Mouse (Mus musculus): Measurements from ENCODE around the gene Prps2. TPM values are rescaled to one million over a fixed set of nuclear protein-coding genes. Genes with fewer than 3 reads are reported as not detected.
"Not testable (repeated sequence)": the region's sequence is repeated elsewhere in the genome, so short reads cannot be mapped to it uniquely, and the experiment has no call there.

Gene Prps2
- 13.5 and 15.3 TPM in 2 replicates for polyA plus RNA-seq (2015; fragmentation: Nextera tagmentation; extraction: Ambion mirVana)

DNA sequence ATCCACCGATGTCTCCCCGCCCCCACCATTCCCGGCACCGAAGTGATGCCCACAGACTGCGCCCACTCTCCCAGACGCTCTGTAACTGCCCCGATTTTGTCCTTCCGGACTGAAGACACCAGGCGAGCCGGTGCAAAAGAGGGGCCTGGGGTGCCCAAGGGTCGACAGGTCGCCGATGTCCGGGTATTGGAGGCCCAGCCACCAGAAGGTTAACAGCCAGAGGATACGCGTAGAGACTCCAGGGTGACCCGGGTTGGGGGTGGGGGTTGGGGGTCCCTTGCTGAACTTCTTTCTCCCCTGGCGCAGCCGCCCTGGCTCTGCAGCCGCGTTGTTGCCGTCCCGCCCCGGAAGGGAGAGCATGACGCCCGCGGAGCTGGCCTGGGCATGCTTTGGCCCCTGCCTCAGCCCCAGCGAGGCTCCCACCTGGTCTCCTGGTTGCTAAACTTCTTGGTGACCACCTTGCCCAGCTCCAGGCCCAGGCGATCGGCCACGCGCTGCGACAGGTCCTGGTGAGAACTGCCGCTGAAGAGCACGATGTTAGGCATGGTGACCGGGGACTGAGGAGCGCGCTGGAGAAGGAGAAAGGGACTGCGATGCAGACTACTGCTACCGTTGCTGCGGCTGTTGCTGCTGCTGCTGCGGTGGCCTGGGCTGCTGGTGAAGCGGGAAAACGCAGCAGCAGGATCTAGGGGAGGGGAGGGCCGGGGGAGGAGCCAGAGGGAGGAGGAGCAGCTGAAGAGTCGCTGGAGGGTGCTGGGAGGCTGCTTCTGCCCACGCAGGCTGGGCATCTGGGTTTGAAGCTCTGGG is at the start of gene Prps2:
Gene Prps2 (minus strand): TSS at position 703 of the 807 bp plus-strand sequence.
- WGBS = 21% methylated on average over 38 of the region's 47 CpGs
- H3K27ac ChIP-seq (replicated peaks) = peak within 1 kb of the TSS; percentile 48
- peak; percentile 91 for ATAC-seq (ENCODE audit: low FRiP score, low read depth)

GRCm38 (mm10) chrX:167417654-167418053 is 35.1 kb upstream of the Prps2 start:
- H3K36me3 ChIP-seq = no peaks in the 10 kb centered on the region
- no peak for ATAC-seq (ENCODE audit: low FRiP score, low read depth)
- 0 out of 2 replicates have a peak, but pooled peaks cover 2% of the 10 kb centered on the region for H3K27me3 ChIP-seq
- no peak overlapping the region for H3K9ac ChIP-seq
- no peak overlapping the region for H3K4me3 ChIP-seq
- no peak overlapping the region for H3K4me2 ChIP-seq
- H3K9me3 ChIP-seq = no peaks in the 10 kb centered on the region
- WGBS = 80% methylated on average over 1 of the region's 1 CpGs
- H3K27ac ChIP-seq (replicated peaks) = no peak overlapping the region
- no peaks in the 10 kb centered on the region for H3K4me1 ChIP-seq (replicated peaks)

More for the DNA sequence above, at the start of gene Prps2:
- H3K9ac ChIP-seq = peak within 1 kb of the TSS; percentile 43
- H3K27me3 ChIP-seq = peaks cover 14% of the 10 kb centered on the region; the same call in 1 of the 2 replicates
- H3K4me1 ChIP-seq (replicated peaks) = no peaks in the 10 kb centered on the region
- peak within 1 kb of the TSS; percentile 52 for H3K4me3 ChIP-seq
- H3K4me2 ChIP-seq = peak within 1 kb of the TSS; percentile 80
- H3K9me3 ChIP-seq = no peaks in the 10 kb centered on the region
- no peaks in the 10 kb centered on the region for H3K36me3 ChIP-seq

DNA sequence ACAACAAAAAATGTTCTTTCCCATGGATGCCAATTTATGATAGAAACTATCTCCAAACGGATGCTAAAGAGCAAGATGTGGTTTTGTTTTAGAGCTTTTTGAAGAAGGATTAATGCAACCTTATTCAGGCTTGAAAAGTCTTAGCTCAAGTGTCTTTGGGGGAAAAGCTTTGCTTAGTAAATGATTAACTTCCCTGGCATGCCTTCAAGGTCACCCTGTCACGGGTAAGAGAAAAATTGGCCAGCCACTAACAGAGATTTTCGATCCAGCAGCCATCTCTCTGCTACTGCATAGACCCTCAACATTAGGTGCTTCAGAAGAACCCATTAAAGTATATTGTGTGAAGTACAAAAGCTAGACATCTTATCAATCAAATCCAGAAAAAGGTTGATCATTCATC is 12.4 kb upstream of the Prps2 start:
- no peak overlapping the region for H3K9ac ChIP-seq
- 0 out of 2 replicates have a peak, but pooled peaks cover 17% of the 10 kb centered on the region for H3K27me3 ChIP-seq
- H3K9me3 ChIP-seq = no peaks in the 10 kb centered on the region
- no peak overlapping the region for H3K27ac ChIP-seq (replicated peaks)
- H3K4me3 ChIP-seq = no peak overlapping the region
- H3K36me3 ChIP-seq = no peaks in the 10 kb centered on the region
- no peak for ATAC-seq (ENCODE audit: low FRiP score, low read depth)
- no peak overlapping the region for H3K4me2 ChIP-seq
- no peaks in the 10 kb centered on the region for H3K4me1 ChIP-seq (replicated peaks)
- WGBS = 65% methylated on average over 3 of the region's 3 CpGs

DNA sequence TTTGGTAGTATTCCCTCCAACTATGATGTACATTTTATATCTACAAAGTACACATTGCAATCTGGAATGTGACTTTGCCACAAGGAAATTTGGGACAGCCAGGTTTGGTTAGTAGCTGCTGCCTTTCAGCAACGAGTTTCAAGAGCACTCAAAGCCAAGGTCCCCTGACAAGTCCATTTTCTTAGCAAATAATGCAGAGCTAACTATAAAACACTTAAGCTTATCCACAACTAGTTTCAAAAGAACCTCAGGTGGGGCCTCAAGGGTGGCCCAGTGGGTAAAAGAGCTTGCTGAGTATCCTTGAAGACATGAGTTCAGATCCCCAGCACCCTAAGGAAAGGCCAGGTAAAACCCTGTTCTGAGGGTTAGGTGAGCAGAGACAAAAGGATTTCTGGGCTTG is 4.1 kb upstream of the Prps2 start:
- Histone ChIP-seq H3K4me3 (no peak overlapping the region), H3K9ac (no peak overlapping the region), H3K27ac (replicated peaks) (no peak overlapping the region), H3K27me3 (peaks cover 15% of the 10 kb centered on the region; the same call in 1 of the 2 replicates), H3K9me3 (no peaks in the 10 kb centered on the region), H3K4me2 (no peak overlapping the region), H3K4me1 (replicated peaks) (no peaks in the 10 kb centered on the region), H3K36me3 (no peaks in the 10 kb centered on the region)
- no peak for ATAC-seq (ENCODE audit: low FRiP score, low read depth)
- whole genome bisulfite sequencing = 69% methylated on average over 1 of the region's 1 CpGs

- Histone ChIP-seq H3K4me1 (replicated peaks) (no peaks in the 10 kb centered on the region), H3K36me3 (no peaks in the 10 kb centered on the region), H3K4me3 (peak overlapping the region; percentile 52), H3K9ac (peak overlapping the region; percentile 43), H3K27ac (replicated peaks) (0 out of 2 replicates have a peak overlapping the region, but pooled peaks have one; percentile 48), H3K4me2 (peak overlapping the region; percentile 80), H3K27me3 (peaks cover 14% of the 10 kb centered on the region; the same call in 1 of the 2 replicates), H3K9me3 (no peaks in the 10 kb centered on the region)
- ATAC-seq (ENCODE audit: low FRiP score, low read depth) = no peak; the same call in 1 of the 2 replicates
- WGBS = 42% methylated on average over 7 of the region's 7 CpGs
Measured at GRCm38 (mm10) chrX:167382854-167383186, 271 bp upstream of the Prps2 start.

- no peaks in the 10 kb centered on the region for H3K4me1 ChIP-seq (replicated peaks)
- WGBS = 21% methylated on average over 18 of the region's 18 CpGs
- peaks cover 10% of the 10 kb centered on the region; the same call in 1 of the 2 replicates for H3K27me3 ChIP-seq
- H3K9ac ChIP-seq = peak overlapping the region; percentile 43
- ATAC-seq (ENCODE audit: low FRiP score, low read depth) = peak; percentile 58; the same call in 1 of the 2 replicates
- no peak overlapping the region for H3K27ac ChIP-seq (replicated peaks)
- H3K36me3 ChIP-seq = no peaks in the 10 kb centered on the region
- H3K4me2 ChIP-seq = peak overlapping the region; percentile 80
- H3K4me3 ChIP-seq = peak overlapping the region; percentile 52
- no peaks in the 10 kb centered on the region for H3K9me3 ChIP-seq
Measured at GRCm38 (mm10) chrX:167381583-167382046, 934 bp downstream of the Prps2 start.

DNA sequence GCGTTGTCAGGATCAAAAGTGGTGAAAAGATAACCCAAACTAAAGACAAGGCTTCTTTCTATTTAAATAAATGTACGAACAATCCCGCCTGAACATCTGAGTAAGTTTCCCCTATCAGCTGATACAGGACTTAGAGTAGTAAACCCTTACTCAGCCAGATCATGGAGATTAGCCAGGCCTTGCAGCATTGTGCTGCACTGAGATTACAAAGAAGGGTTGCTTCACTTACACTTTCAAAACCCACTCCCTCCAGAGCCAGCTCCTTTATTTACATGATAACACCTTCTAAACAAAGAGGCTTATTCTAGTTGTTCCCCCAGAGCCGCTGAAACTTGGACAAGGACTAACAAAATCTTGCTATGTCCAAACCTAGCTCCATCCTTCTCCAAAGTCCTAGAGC is 2.5 kb downstream of the Prps2 start:
- H3K9me3 ChIP-seq = no peaks in the 10 kb centered on the region
- H3K27me3 ChIP-seq = peaks cover 9% of the 10 kb centered on the region; the same call in 1 of the 2 replicates
- H3K36me3 ChIP-seq = no peaks in the 10 kb centered on the region
- H3K27ac ChIP-seq (replicated peaks) = no peak overlapping the region
- 58% methylated on average over 4 of the region's 4 CpGs for WGBS
- no peak overlapping the region for H3K4me3 ChIP-seq
- ATAC-seq (ENCODE audit: low FRiP score, low read depth) = no peak
- no peak overlapping the region for H3K9ac ChIP-seq
- no peaks in the 10 kb centered on the region for H3K4me1 ChIP-seq (replicated peaks)
- H3K4me2 ChIP-seq = no peak overlapping the region

DNA sequence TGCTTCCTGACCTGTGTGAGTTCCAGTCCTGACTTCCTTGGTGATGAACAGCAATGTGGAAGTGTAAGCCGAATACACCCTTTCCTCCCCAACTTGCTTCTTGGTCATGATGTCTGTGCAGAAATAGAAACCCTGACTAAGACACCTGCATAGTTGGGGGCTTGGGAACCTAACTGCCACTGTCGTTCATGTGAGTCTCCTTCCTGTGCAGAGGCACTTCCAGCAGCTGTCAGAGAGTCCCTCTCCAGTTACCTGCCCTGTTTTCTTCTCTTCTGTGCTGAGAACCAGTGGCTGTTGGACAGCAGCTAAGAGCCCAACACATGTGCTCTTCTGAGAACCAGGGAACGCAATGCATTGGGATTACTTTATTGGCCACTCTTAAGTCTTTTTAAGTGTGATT is 21.3 kb downstream of the Prps2 start:
- not testable (repeated sequence) for H3K27me3 ChIP-seq; ATAC-seq (ENCODE audit: low FRiP score, low read depth); H3K27ac ChIP-seq (replicated peaks); H3K4me3 ChIP-seq; H3K4me2 ChIP-seq; H3K36me3 ChIP-seq; H3K4me1 ChIP-seq (replicated peaks); H3K9me3 ChIP-seq; H3K9ac ChIP-seq
- 91% methylated on average over 3 of the region's 3 CpGs for WGBS

GRCm38 (mm10) chrX:167359704-167360103 is 22.8 kb downstream of the Prps2 start:
- WGBS = 91% methylated on average over 7 of the region's 7 CpGs
- ATAC-seq (ENCODE audit: low FRiP score, low read depth) = no peak
- H3K9me3 ChIP-seq = no peaks in the 10 kb centered on the region

DNA sequence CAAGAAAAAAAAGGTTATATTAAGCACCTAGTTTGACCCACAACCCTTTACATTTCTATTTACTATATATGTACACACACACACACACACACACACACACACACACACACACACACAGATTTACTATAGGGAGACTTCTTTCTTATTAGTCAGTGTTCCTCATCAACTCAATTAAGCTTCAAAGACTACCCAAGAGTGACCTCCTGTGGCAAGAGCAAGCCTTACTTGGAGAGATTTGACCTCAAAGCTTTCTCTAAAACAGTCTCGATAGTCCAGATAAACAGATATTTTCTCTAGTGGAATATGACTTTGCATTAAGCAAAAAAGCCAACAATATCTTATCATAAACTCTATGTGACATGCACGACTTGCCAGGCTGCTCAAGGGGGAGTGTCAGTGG is 25.1 kb downstream of the Prps2 start:
- Histone ChIP-seq H3K9ac (no peak overlapping the region), H3K4me1 (replicated peaks) (no peaks in the 10 kb centered on the region), H3K4me3 (no peak overlapping the region), H3K4me2 (no peak overlapping the region), H3K27ac (replicated peaks) (no peak overlapping the region), H3K27me3 (0 out of 2 replicates have a peak, but pooled peaks cover 2% of the 10 kb centered on the region), H3K36me3 (no peaks in the 10 kb centered on the region), H3K9me3 (no peaks in the 10 kb centered on the region)
- ATAC-seq (ENCODE audit: low FRiP score, low read depth) = no peak
- WGBS = 84% methylated on average over 2 of the region's 2 CpGs

More at GRCm38 (mm10) chrX:167359704-167360103, 22.8 kb downstream of the Prps2 start:
- no peak overlapping the region for H3K4me3 ChIP-seq
- H3K9ac ChIP-seq = no peak overlapping the region
- no peak overlapping the region for H3K27ac ChIP-seq (replicated peaks)
- no peak overlapping the region for H3K4me2 ChIP-seq
- no peaks in the 10 kb centered on the region for H3K36me3 ChIP-seq
- no peaks in the 10 kb centered on the region for H3K4me1 ChIP-seq (replicated peaks)
- 0 out of 2 replicates have a peak, but pooled peaks cover 9% of the 10 kb centered on the region for H3K27me3 ChIP-seq

- Histone ChIP-seq H3K4me2 (no peak overlapping the region), H3K27ac (replicated peaks) (no peak overlapping the region), H3K4me3 (no peak overlapping the region), H3K27me3 (0 out of 2 replicates have a peak, but pooled peaks cover 2% of the 10 kb centered on the region), H3K9me3 (no peaks in the 10 kb centered on the region), H3K36me3 (no peaks in the 10 kb centered on the region), H3K9ac (no peak overlapping the region), H3K4me1 (replicated peaks) (no peaks in the 10 kb centered on the region)
- no peak for ATAC-seq (ENCODE audit: low FRiP score, low read depth)
- WGBS = 92% methylated on average over 3 of the region's 3 CpGs
Measured at GRCm38 (mm10) chrX:167355965-167356364, 26.6 kb downstream of the Prps2 start.

DNA sequence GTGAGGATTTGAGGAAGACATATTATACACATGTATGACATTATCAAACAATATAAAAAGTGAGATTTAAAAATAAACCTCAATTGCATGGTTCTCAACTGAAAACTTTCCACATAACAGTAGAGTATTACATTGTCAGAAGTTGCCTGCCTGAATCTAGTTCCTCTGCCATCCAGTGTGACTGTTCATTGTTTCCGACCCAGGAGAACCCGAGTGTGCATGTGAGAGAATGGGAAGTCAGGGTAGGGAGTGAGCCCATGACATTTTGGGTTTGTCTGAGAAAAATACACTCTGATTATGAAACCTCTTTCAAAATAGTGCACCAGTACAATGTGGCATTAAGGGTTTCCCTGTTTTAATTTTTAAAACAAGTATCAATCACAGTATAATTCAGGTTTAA is 28.9 kb downstream of the Prps2 start:
- no peak overlapping the region for H3K27ac ChIP-seq (replicated peaks)
- H3K4me1 ChIP-seq (replicated peaks) = no peaks in the 10 kb centered on the region
- 0 out of 2 replicates have a peak, but pooled peaks cover 2% of the 10 kb centered on the region for H3K27me3 ChIP-seq
- H3K36me3 ChIP-seq = no peaks in the 10 kb centered on the region
- H3K9me3 ChIP-seq = no peaks in the 10 kb centered on the region
- WGBS = 97% methylated on average over 2 of the region's 2 CpGs
- no peak overlapping the region for H3K4me2 ChIP-seq
- H3K9ac ChIP-seq = no peak overlapping the region
- H3K4me3 ChIP-seq = no peak overlapping the region
- ATAC-seq (ENCODE audit: low FRiP score, low read depth) = no peak
